Mouse (Mus musculus): Measurements from ENCODE around the gene Cacna1c. TPM values are rescaled to one million over a fixed set of nuclear protein-coding genes. Genes with fewer than 3 reads are reported as not detected.

Cacna1c gene
- polyA plus RNA-seq, 1 experiment, result 1.0 TPM

GRCm38 (mm10) chr6:118864696-118865620 lies 331.3 kb downstream of the Cacna1c start:
- Histone ChIP-seq H3K27me3 (ENCODE audit: control insufficient read depth, insufficient read depth, low read length, poor library complexity, severe bottlenecking) (no peaks in the 10 kb centered on the region), H3K27ac (ENCODE audit: insufficient read depth, low read length) (no peak overlapping the region), H3K36me3 (ENCODE audit: control insufficient read depth, insufficient read depth, low read length, poor library complexity, severe bottlenecking) (no peaks in the 10 kb centered on the region), H3K4me3 (ENCODE audit: low read depth, low read length) (no peak overlapping the region), H3K9me3 (replicated peaks; ENCODE audit: control insufficient read depth, insufficient read depth, low read length, poor library complexity, severe bottlenecking) (no peaks in the 10 kb centered on the region), H3K9ac (ENCODE audit: low read depth, poor library complexity, severe bottlenecking) (no peak overlapping the region), H3K4me1 (ENCODE audit: control insufficient read depth, insufficient read depth, low read length) (peaks cover 3% of the 10 kb centered on the region)
- no peak for TF ChIP-seq EP300 (IDR thresholded peaks at IDR 0.05; ENCODE audit: insufficient read depth, low read depth, low read length)
- no peak for TF ChIP-seq CTCF (IDR thresholded peaks at IDR 0.05; ENCODE audit: low read depth, low read length)
- TF ChIP-seq POLR2A (IDR thresholded peaks at IDR 0.05; ENCODE audit: insufficient read depth, low read length), result no peak

GRCm38 (mm10) chr6:118862727-118863126 lies 333.5 kb downstream of the Cacna1c start:
- Histone ChIP-seq H3K9me3 (replicated peaks; ENCODE audit: control insufficient read depth, insufficient read depth, low read length, poor library complexity, severe bottlenecking) (no peaks in the 10 kb centered on the region), H3K9ac (ENCODE audit: low read depth, poor library complexity, severe bottlenecking) (no peak overlapping the region), H3K36me3 (ENCODE audit: control insufficient read depth, insufficient read depth, low read length, poor library complexity, severe bottlenecking) (no peaks in the 10 kb centered on the region), H3K27me3 (ENCODE audit: control insufficient read depth, insufficient read depth, low read length, poor library complexity, severe bottlenecking) (no peaks in the 10 kb centered on the region), H3K27ac (ENCODE audit: insufficient read depth, low read length) (no peak overlapping the region), H3K4me3 (ENCODE audit: low read depth, low read length) (no peak overlapping the region), H3K4me1 (ENCODE audit: control insufficient read depth, insufficient read depth, low read length) (peaks cover 3% of the 10 kb centered on the region)
- TF ChIP-seq EP300 (IDR thresholded peaks at IDR 0.05; ENCODE audit: insufficient read depth, low read depth, low read length) (no peak), CTCF (IDR thresholded peaks at IDR 0.05; ENCODE audit: low read depth, low read length) (no peak), POLR2A (IDR thresholded peaks at IDR 0.05; ENCODE audit: insufficient read depth, low read length) (no peak)

GRCm38 (mm10) chr6:118862091-118862490 lies 334.1 kb downstream of the Cacna1c start:
- H3K27me3 ChIP-seq (ENCODE audit: control insufficient read depth, insufficient read depth, low read length, poor library complexity, severe bottlenecking), result no peaks in the 10 kb centered on the region
- no peaks in the 10 kb centered on the region for H3K9me3 ChIP-seq (replicated peaks; ENCODE audit: control insufficient read depth, insufficient read depth, low read length, poor library complexity, severe bottlenecking)
- no peak overlapping the region for H3K27ac ChIP-seq (ENCODE audit: insufficient read depth, low read length)
- no peak overlapping the region for H3K9ac ChIP-seq (ENCODE audit: low read depth, poor library complexity, severe bottlenecking)
- TF ChIP-seq EP300 (IDR thresholded peaks at IDR 0.05; ENCODE audit: insufficient read depth, low read depth, low read length), result no peak
- H3K4me3 ChIP-seq (ENCODE audit: low read depth, low read length), result no peak overlapping the region
- H3K4me1 ChIP-seq (ENCODE audit: control insufficient read depth, insufficient read depth, low read length), result peaks cover 3% of the 10 kb centered on the region
- H3K36me3 ChIP-seq (ENCODE audit: control insufficient read depth, insufficient read depth, low read length, poor library complexity, severe bottlenecking), result no peaks in the 10 kb centered on the region

GRCm38 (mm10) chr6:118858431-118858830 lies 337.8 kb downstream of the Cacna1c start:
- no peak overlapping the region for H3K27ac ChIP-seq (ENCODE audit: insufficient read depth, low read length)
- no peak overlapping the region for H3K4me3 ChIP-seq (ENCODE audit: low read depth, low read length)
- no peaks in the 10 kb centered on the region for H3K36me3 ChIP-seq (ENCODE audit: control insufficient read depth, insufficient read depth, low read length, poor library complexity, severe bottlenecking)
- no peaks in the 10 kb centered on the region for H3K4me1 ChIP-seq (ENCODE audit: control insufficient read depth, insufficient read depth, low read length)
- no peaks in the 10 kb centered on the region for H3K27me3 ChIP-seq (ENCODE audit: control insufficient read depth, insufficient read depth, low read length, poor library complexity, severe bottlenecking)
- H3K9ac ChIP-seq (ENCODE audit: low read depth, poor library complexity, severe bottlenecking), result no peak overlapping the region
- no peaks in the 10 kb centered on the region for H3K9me3 ChIP-seq (replicated peaks; ENCODE audit: control insufficient read depth, insufficient read depth, low read length, poor library complexity, severe bottlenecking)
- TF ChIP-seq CTCF (IDR thresholded peaks at IDR 0.05; ENCODE audit: low read depth, low read length) (no peak), EP300 (IDR thresholded peaks at IDR 0.05; ENCODE audit: insufficient read depth, low read depth, low read length) (no peak), POLR2A (IDR thresholded peaks at IDR 0.05; ENCODE audit: insufficient read depth, low read length) (no peak)

- no peaks in the 10 kb centered on the region for H3K9me3 ChIP-seq (replicated peaks; ENCODE audit: control insufficient read depth, insufficient read depth, low read length, poor library complexity, severe bottlenecking)
- H3K4me3 ChIP-seq (ENCODE audit: low read depth, low read length), result no peak overlapping the region
- TF ChIP-seq CTCF (IDR thresholded peaks at IDR 0.05; ENCODE audit: low read depth, low read length) (no peak), EP300 (IDR thresholded peaks at IDR 0.05; ENCODE audit: insufficient read depth, low read depth, low read length) (no peak), POLR2A (IDR thresholded peaks at IDR 0.05; ENCODE audit: insufficient read depth, low read length) (no peak)
Measured at GRCm38 (mm10) chr6:118852131-118852530, 344.1 kb downstream of the Cacna1c start.

GRCm38 (mm10) chr6:118851086-118851485 lies 345.1 kb downstream of the Cacna1c start:
- no peaks in the 10 kb centered on the region for H3K4me1 ChIP-seq (ENCODE audit: control insufficient read depth, insufficient read depth, low read length)
- no peak overlapping the region for H3K4me3 ChIP-seq (ENCODE audit: low read depth, low read length)
- H3K27me3 ChIP-seq (ENCODE audit: control insufficient read depth, insufficient read depth, low read length, poor library complexity, severe bottlenecking), result no peaks in the 10 kb centered on the region
- no peak for TF ChIP-seq POLR2A (IDR thresholded peaks at IDR 0.05; ENCODE audit: insufficient read depth, low read length)
- no peak for TF ChIP-seq CTCF (IDR thresholded peaks at IDR 0.05; ENCODE audit: low read depth, low read length)
- no peak for TF ChIP-seq EP300 (IDR thresholded peaks at IDR 0.05; ENCODE audit: insufficient read depth, low read depth, low read length)
- no peak overlapping the region for H3K9ac ChIP-seq (ENCODE audit: low read depth, poor library complexity, severe bottlenecking)
- no peaks in the 10 kb centered on the region for H3K36me3 ChIP-seq (ENCODE audit: control insufficient read depth, insufficient read depth, low read length, poor library complexity, severe bottlenecking)
- H3K9me3 ChIP-seq (replicated peaks; ENCODE audit: control insufficient read depth, insufficient read depth, low read length, poor library complexity, severe bottlenecking), result no peaks in the 10 kb centered on the region
- H3K27ac ChIP-seq (ENCODE audit: insufficient read depth, low read length), result no peak overlapping the region

More at GRCm38 (mm10) chr6:118852131-118852530, 344.1 kb downstream of the Cacna1c start:
- no peaks in the 10 kb centered on the region for H3K27me3 ChIP-seq (ENCODE audit: control insufficient read depth, insufficient read depth, low read length, poor library complexity, severe bottlenecking)
- no peak overlapping the region for H3K27ac ChIP-seq (ENCODE audit: insufficient read depth, low read length)
- H3K36me3 ChIP-seq (ENCODE audit: control insufficient read depth, insufficient read depth, low read length, poor library complexity, severe bottlenecking), result no peaks in the 10 kb centered on the region
- no peak overlapping the region for H3K9ac ChIP-seq (ENCODE audit: low read depth, poor library complexity, severe bottlenecking)
- H3K4me1 ChIP-seq (ENCODE audit: control insufficient read depth, insufficient read depth, low read length), result no peaks in the 10 kb centered on the region

Measured in ES-Bruce4 (cell line).